8 mouse cellular contexts compared by ENCODE assay signal in genomic region chr12:87266827-87267603, GRCm38 (mm10). TPM values are rescaled to one million over a fixed set of nuclear protein-coding genes. Genes with fewer than 3 reads are reported as not detected.
DNase-seq lines count a peak whose midpoint lies in the region; ATAC-seq and TF ChIP-seq lines count a peak whose summit lies in the region.

No protein-coding gene starts in this region.

- H3K36me3 ChIP-seq in forebrain, embryonic 15.5 days = peaks cover 40% of the 10 kb centered on the region
- peaks cover 48% of the 10 kb centered on the region for H3K36me3 ChIP-seq in liver, embryonic 13.5 days
- H3K36me3 ChIP-seq in small intestine, adult 2 months (ENCODE audit: control insufficient read depth, insufficient read depth, low read length) = peaks cover 35% of the 10 kb centered on the region

- peak overlapping the region; percentile 93 for H3K27ac ChIP-seq in forebrain, embryonic 15.5 days (replicated peaks)
- peak overlapping the region; percentile 96 for H3K27ac ChIP-seq in liver, embryonic 13.5 days
- H3K27ac ChIP-seq in small intestine, adult 2 months (ENCODE audit: insufficient read depth, low read depth, low read length) = peak overlapping the region; percentile 88

- ATAC-seq in forebrain, embryonic 15.5 days (replicated peaks) = peak; percentile 60
- peak; percentile 53 for ATAC-seq in liver, embryonic 13.5 days (ENCODE audit: low read depth)

- no peak for TF ChIP-seq POLR2A in small intestine, adult 2 months (IDR thresholded peaks at IDR 0.05; ENCODE audit: low read depth, low read length)

- H3K4me1 ChIP-seq in forebrain, embryonic 15.5 days = peaks cover 31% of the 10 kb centered on the region
- H3K4me1 ChIP-seq in liver, embryonic 13.5 days (replicated peaks) = peaks cover 36% of the 10 kb centered on the region
- no peaks in the 10 kb centered on the region; the same call in 1 of the 2 replicates for H3K4me1 ChIP-seq in small intestine, adult 2 months (ENCODE audit: control insufficient read depth, insufficient read depth, insufficient read length, low read length)

- under 1% methylated on average over 31 of the region's 31 CpGs for WGBS in forebrain, embryonic 15.5 days
- under 1% methylated on average over 31 of the region's 31 CpGs for WGBS in liver, embryonic 13.5 days (ENCODE audit: insufficient replicate concordance)
- under 1% methylated on average over 31 of the region's 31 CpGs for WGBS in small intestine, adult 2 months

- peak overlapping the region; percentile 96 for H3K4me2 ChIP-seq in forebrain, embryonic 15.5 days (replicated peaks)
- H3K4me2 ChIP-seq in liver, embryonic 13.5 days = peak overlapping the region; percentile 82

- H3K4me3 ChIP-seq in forebrain, embryonic 15.5 days = peak overlapping the region; percentile 78
- H3K4me3 ChIP-seq in liver, embryonic 13.5 days (replicated peaks) = peak overlapping the region; percentile 87
- H3K4me3 ChIP-seq in small intestine, adult 2 months (ENCODE audit: low read depth, low read length) = peak overlapping the region; percentile 75

- no peaks in the 10 kb centered on the region for H3K9me3 ChIP-seq in forebrain, embryonic 15.5 days
- H3K9me3 ChIP-seq in liver, embryonic 13.5 days (replicated peaks) = no peaks in the 10 kb centered on the region

- TF ChIP-seq CTCF in small intestine, adult 2 months (IDR thresholded peaks at IDR 0.05; ENCODE audit: extremely low read depth, insufficient read length, insufficient replicate concordance, low read depth, low read length) = no peak

- H3K9ac ChIP-seq in forebrain, embryonic 15.5 days (replicated peaks) = peak overlapping the region; percentile 92
- peak overlapping the region; percentile 95 for H3K9ac ChIP-seq in liver, embryonic 13.5 days

- peak; percentile 50 for DNase-seq in kidney, postnatal 10 days
- no peak for DNase-seq in kidney, postnatal 36 days
- DNase-seq in ZHBTc4 (ENCODE audit: low read depth, low spot score) = peak; percentile 75
- peak; percentile 48 for DNase-seq in liver, embryonic 13.5 days
- no peak for DNase-seq in spleen, postnatal 14 days (ENCODE audit: low spot score in 2 of 2)
- no peak for DNase-seq in cerebellum, postnatal 36 days

- no peaks in the 10 kb centered on the region for H3K27me3 ChIP-seq in forebrain, embryonic 15.5 days
- H3K27me3 ChIP-seq in liver, embryonic 13.5 days = no peaks in the 10 kb centered on the region
- H3K27me3 ChIP-seq in small intestine, adult 2 months (ENCODE audit: control insufficient read depth, insufficient read depth, low read length) = no peaks in the 10 kb centered on the region

RNA-seq across cellular contexts. Expression of gene Ahsa1, which starts 0.7 kb away (rescaled TPM):
- polyA plus RNA-seq in forebrain, embryonic 15.5 days (2015; fragmentation: Nextera tagmentation; extraction: Ambion mirVana) = 216 and 226 TPM in 2 replicates
- 196 and 212 TPM in 2 replicates for polyA plus RNA-seq in liver, embryonic 13.5 days (2015; fragmentation: Nextera tagmentation; extraction: Ambion mirVana)
- 14.6 and 27.3 TPM in 2 replicates for polyA plus RNA-seq in small intestine, adult 2 months (2012; rRNA removed)

RNA-seq across cellular contexts. Expression of gene Vipas39, which starts 1.0 kb away (rescaled TPM):
- polyA plus RNA-seq in forebrain, embryonic 15.5 days (2015; fragmentation: Nextera tagmentation; extraction: Ambion mirVana) = 72.3 and 77.1 TPM in 2 replicates
- polyA plus RNA-seq in liver, embryonic 13.5 days (2015; fragmentation: Nextera tagmentation; extraction: Ambion mirVana) = 9.8 and 10.6 TPM in 2 replicates
- 15.7 and 27.1 TPM in 2 replicates for polyA plus RNA-seq in small intestine, adult 2 months (2012; rRNA removed)

RNA-seq across cellular contexts. Expression of gene Noxred1, which starts 28.5 kb away (rescaled TPM):
- 0.92 and 1.2 TPM in 2 replicates for polyA plus RNA-seq in forebrain, embryonic 15.5 days (2015; fragmentation: Nextera tagmentation; extraction: Ambion mirVana)
- polyA plus RNA-seq in liver, embryonic 13.5 days (2015; fragmentation: Nextera tagmentation; extraction: Ambion mirVana) = 0.19 and 0.29 TPM in 2 replicates
- polyA plus RNA-seq in small intestine, adult 2 months (2012; rRNA removed) = 0.09 and 0.28 TPM in 2 replicates

RNA-seq across cellular contexts. Expression of gene Ism2, which starts 32.5 kb away (rescaled TPM):
- 0.49 and 1.4 TPM in 2 replicates for polyA plus RNA-seq in forebrain, embryonic 15.5 days (2015; fragmentation: Nextera tagmentation; extraction: Ambion mirVana)
- polyA plus RNA-seq in liver, embryonic 13.5 days (2015; fragmentation: Nextera tagmentation; extraction: Ambion mirVana) = 0.27 and 0.30 TPM in 2 replicates
- polyA plus RNA-seq in small intestine, adult 2 months (2012; rRNA removed) = 0.15 and 0.25 TPM in 2 replicates

Comparison
In these comparisons a context has a peak if more than half of its experiments do, and no peak if none do; other contexts are left out.
1. DNase-seq: peak in kidney, postnatal 10 days (single experiment), ZHBTc4 (single experiment) and liver, embryonic 13.5 days (single experiment); none in kidney, postnatal 36 days (0 of 2), spleen, postnatal 14 days (0 of 2) and cerebellum, postnatal 36 days (0 of 2).
2. Peak in every context shown above with its lines, with median percentiles within 50 percentile points of each other: H3K27ac ChIP-seq and H3K4me3 ChIP-seq.